Mouse (Mus musculus) right cerebral cortex, postnatal 10 days (tissue): Measurements from ENCODE around the gene Eif4h.
A peak's percentile ranks its signal among the peaks of the same experiment; 100 is the strongest.
"Not testable (repeated sequence)": the region's sequence is repeated elsewhere in the genome, so short reads cannot be mapped to it uniquely, and the experiment has no call there.

Experiments
- DNase-seq, 2 experiments: peaks; one replicate each; pipeline ENCODE4 v3.0.0; 2021; ENCODE audit warnings: low spot score in 2 of 2

Eif4h gene

DNA sequence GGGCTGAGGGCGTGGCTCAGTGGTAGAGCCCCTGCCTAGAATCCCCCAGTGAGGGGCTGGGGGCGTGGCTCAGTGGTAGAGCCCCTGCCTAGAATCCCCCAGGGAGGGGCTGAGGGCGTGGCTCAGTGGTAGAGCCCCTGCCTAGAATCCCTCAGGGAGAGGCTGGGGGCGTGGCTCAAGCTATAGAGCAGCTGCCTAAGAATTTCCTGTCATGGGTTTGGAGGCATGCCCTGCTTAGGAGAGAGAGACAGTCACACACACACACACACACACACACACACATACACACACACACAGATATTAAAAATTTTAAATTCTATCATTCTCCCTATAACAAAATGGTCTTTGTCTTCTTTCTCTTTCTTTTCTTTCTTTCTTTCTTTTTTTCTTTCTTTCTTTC, 9.7 kb upstream of the Eif4h start:
- not testable (repeated sequence) for DNase-seq

DNA sequence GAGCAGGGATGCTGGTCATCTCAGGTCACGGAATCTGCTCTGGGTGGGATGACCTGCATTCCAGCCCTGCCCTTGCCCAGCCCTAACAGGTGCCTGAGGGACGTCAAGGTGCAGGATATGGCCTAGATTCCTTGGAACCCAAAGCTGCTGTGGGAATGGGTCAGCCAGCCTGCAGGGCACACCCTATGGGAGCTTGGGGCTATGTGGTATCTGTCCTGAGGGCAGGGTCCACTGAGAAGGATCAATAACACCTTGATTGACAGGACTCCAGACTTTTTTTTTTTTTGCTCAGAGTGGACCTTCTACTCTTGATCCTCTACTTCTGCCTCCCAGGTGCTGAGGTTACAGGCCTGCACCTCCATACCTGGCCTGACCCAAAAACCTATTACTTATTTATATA, 8.1 kb upstream of the Eif4h start:
- no peak for DNase-seq

DNA sequence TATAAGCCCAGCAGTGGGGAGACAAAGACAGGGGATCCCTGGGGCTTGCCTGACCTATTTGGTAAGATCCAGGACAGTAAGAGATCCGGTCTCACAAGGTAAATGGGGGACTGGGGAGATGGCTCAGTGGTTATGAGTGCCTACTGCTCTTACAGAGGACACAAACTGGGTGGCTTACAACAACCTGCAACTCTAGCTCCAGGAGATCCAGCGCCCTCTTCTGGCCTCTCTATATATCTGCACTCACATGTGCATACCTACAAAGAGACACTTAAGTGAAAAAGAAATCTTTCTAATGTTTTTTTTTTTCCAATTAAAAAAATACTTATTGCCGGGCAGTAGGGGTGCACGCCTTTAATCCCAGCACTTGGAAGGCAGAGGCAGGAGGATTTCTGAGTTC, 7.2 kb upstream of the Eif4h start:
- no peak for DNase-seq

DNA sequence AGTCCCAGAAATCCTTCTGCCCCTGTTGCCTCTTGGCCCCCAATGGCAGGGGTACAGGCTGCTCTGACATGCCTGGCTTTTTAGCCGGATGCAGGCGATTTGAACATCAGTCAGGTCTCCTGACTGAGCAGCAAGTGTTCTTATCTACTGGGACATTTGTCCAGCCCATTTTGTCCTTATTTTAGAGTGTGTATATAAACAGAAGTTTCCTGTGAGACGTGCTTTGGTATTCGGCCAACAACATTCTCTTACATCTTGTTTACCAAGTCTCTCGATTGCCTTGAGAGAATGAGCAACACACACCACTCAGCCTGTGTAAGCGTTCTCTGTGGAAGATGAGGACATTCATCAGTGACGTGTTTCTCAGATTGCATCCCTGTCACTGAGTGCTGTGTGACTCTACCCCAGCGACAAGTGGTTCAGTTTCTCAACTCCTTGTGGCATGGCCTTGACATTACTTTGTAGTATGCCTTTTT, 5.4 kb upstream of the Eif4h start:
- no peak for DNase-seq

GRCm38 (mm10) chr5:134644121-134644520, 4.8 kb upstream of the Eif4h start:
- no peak for DNase-seq

DNA sequence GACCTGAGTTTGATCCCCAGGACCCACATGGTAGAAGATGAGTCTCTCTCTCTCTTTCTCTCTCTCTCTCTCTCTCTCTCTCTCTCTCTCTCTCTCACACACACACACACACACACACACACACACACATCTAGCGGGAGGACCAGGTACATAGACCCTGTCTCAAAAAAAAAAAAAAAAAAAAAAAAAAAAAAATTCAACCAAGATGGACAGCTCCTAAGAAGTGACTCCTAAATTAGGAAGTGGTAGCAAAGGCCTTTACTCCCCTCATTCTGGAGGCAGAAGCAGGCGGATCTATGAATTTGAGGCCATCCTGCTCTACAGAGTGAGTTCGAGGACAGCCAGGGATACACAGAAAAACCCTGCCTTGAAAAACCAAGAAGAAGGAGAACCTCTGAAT, 1.1 kb upstream of the Eif4h start:
- DNase-seq, result no peak

DNA sequence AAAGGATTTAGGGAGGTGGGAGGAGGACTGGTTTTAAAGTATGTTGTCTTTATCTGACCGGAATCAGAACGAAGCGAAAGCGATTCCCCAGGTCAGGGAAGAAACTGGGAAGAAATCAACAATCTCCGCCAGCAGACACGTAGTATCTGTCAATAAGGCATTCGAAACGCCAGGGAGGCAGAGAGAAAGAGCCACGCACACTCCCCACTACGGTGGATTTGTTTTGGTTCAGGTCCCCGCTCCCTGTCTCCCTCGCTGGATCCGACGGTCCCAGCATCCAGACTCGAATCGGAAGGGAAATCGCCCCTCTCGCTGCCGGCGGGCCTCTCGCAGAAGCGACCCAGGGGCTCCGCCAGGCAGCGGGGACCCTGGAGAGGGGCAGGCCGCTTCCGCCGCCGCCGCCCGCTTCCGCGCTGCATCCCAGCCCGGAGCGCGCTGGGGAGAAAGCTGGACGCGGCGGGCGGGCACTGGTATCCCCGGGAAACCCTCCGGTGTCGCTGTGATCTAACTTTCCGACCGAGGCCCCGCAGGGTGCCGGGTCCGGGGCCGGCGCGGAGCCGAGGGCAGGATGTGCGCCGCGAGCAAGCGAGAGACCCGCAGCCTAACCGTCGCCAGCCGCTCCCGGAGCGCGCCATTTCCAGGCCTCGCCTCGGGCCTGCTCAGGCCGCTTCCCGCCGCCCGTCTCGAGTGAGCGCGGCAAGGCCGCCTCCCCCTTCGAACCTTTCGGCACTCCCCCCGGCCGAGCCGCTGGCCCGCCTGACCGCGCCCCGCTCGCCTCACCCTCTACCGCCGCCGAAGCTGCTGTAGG, 625 bp downstream of the Eif4h start:
- no peak for DNase-seq

- no peak for DNase-seq
Measured at GRCm38 (mm10) chr5:134637820-134638367, 1.4 kb downstream of the Eif4h start.

GRCm38 (mm10) chr5:134632841-134633240, 6.4 kb downstream of the Eif4h start:
- DNase-seq, result no peak

GRCm38 (mm10) chr5:134630835-134631234, 8.5 kb downstream of the Eif4h start:
- DNase-seq, result no peak

- DNase-seq, result no peak
Measured at GRCm38 (mm10) chr5:134629508-134629907, 9.8 kb downstream of the Eif4h start.

DNA sequence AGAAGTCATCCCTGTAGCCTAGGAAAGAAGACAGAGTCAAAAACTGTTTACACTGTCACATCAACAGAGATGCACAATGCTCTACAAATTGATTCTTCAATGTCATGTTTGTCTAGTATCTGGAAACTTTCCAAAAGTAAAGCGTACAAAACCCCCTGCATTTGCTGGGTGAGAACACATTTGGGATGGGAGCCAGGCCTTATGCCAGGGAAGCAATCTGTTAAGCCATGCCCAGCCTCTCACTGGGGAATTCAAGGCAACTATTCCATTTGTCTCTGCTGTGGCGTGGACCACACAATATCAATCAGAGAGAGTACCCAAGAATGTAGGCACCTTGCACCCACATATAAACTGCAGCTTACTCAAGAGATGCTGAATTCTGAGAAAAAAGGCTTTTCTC, 17.2 kb downstream of the Eif4h start:
- DNase-seq, result peak; percentile 75 to 78

- DNase-seq, result no peak
Measured at GRCm38 (mm10) chr5:134621099-134621640, 18.1 kb downstream of the Eif4h start.

GRCm38 (mm10) chr5:134620457-134620856, 18.8 kb downstream of the Eif4h start:
- DNase-seq, result no peak

- DNase-seq, result peak in 1 of 2 experiments; percentile 72
Measured at GRCm38 (mm10) chr5:134617071-134617470, 22.2 kb downstream of the Eif4h start.

- DNase-seq, result no peak
Measured at GRCm38 (mm10) chr5:134615780-134616179, 23.5 kb downstream of the Eif4h start.

DNA sequence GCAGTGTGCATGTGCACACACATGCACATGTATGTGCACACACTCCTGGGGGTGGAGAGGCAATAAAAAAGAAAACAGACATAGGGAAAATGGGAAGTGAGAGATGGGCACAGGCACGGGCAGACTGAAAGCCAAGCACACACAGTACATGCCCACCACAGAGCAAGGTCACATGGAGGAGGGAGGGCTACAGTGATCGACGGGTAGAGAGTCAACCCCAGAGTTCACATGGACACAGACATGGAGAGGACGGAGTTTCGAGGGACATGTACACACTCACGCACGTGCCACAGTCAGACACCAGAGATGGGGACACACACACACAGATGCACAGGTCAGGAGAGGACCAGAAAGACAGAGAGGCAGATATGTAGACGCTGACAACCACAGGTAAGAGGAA, 23.9 kb downstream of the Eif4h start:
- DNase-seq, result no peak

- DNase-seq, result no peak
Measured at GRCm38 (mm10) chr5:134614802-134615201, 24.5 kb downstream of the Eif4h start, which contains the start of gene Lat2. Gene Lat2 (minus strand): TSS chr5:134615025.

DNA sequence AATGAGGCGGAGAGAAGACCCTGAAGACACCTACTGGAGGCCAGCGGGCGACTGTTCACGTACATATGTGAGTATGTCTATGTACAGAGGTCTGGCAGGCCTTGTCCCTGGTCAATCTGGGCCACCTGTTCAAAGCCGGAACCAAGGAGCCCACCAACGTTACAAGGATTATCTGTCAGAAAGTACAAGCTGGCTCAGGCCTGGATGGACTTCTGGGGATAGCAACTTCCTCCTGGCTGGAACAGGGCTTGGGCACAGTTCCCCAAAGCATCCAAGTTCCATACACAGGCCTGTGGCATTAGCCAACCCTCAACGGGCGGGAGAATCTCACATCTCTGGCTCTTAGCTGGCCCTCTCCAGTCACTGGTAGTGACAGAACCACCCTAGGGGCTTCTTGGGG, 25.0 kb downstream of the Eif4h start:
- DNase-seq, result no peak

DNA sequence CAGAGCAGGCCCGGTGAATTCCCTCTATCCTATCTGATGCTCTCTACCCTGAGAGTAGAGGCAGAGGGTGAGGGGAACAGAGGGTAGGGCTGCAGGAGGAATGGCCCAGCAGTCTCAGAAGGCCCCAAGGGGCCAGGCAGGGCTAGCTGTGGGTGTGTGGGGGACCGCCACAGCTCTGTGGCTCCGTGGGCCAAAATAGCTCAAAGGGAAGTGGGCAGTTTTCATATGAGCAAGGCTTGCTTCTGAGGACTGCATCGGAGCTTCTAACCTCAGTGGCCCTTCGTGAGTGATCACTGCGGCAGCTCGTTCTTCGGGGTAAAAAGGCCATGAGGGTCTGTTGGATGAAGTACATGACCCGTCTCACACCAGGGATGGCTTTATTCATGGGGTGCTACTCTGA, 25.6 kb downstream of the Eif4h start:
- no peak for DNase-seq

- DNase-seq, result no peak
Measured at GRCm38 (mm10) chr5:134611810-134612521, 27.3 kb downstream of the Eif4h start.

DNA sequence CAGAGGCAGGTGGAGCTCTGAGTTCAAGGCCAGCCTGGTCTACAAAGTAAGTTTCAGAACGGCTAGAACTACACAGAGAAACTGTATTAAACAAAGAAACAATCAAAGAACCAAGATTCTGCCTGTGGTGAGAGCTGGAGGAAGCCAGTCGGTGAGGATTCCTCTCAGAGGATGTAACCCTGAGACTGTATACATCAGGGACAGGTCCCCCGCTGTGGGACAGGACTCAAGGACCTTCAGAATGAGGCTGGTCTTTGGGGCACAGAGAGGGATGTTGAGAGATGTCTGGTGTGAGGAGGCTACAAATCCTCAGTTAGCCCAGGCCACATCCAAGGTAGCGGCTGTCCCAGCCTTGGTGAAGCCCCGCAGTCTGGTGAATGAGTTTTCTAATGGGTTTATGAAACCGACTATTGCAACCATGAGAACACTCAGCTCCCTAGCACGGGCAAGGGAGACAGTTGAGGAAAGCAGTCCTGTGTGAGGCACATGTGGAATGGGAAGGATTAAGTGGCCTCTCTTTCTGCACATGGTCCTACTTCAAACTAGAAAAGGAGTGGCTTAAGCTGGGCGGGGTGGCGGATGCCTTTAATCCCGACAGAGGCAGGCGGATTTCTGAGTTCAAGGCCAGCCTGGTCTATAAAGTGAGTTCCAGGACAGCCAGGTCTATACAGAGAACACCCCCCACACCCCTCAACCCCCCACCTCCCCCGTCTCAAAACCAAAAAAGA, 29.2 kb downstream of the Eif4h start:
- no peak for DNase-seq
